Mouse (Mus musculus) forebrain, postnatal 0 days (tissue): ENCODE data around the gene Socs7. TPM values are rescaled to one million over a fixed set of nuclear protein-coding genes. Genes with fewer than 3 reads are reported as not detected.

Experiments
- ATAC-seq: fragments of 200-750 bp; cut with Nextera tagmentation; 2 replicates; pipeline ENCODE4 v1.8.0; 2017; ENCODE audit warnings: mild to moderate bottlenecking, moderate library complexity
- DNase-seq: peaks from one replicate; pipeline ENCODE4 v3.0.0-alpha.2; 2015
- H3K27ac ChIP-seq: fragments of 300-500 bp; sonication (generic); 2 replicates; pipeline ENCODE4 v1.5.1; 2014; ENCODE audit warnings: low read depth, mild to moderate bottlenecking, antibody characterized with exemption, low read length, moderate library complexity, mixed read lengths
- H3K27me3 ChIP-seq: fragments of 300-500 bp; sonication (generic); 2 replicates; pipeline ENCODE4 v1.6.1; 2014; ENCODE audit warnings: mild to moderate bottlenecking, low read length, mixed read lengths; ENCODE audit not compliant: insufficient read depth
- H3K36me3 ChIP-seq: fragments of 300-500 bp; sonication (generic); 2 replicates; pipeline ENCODE4 v1.6.1; 2014; ENCODE audit warnings: mild to moderate bottlenecking, moderate library complexity; ENCODE audit not compliant: insufficient read depth
- H3K4me1 ChIP-seq: fragments of 300-500 bp; sonication (generic); 2 replicates; pipeline ENCODE4 v1.6.1; 2014; ENCODE audit warnings: antibody characterized with exemption; ENCODE audit not compliant: insufficient read depth
- H3K4me2 ChIP-seq: fragments of 300-500 bp; sonication (generic); 2 replicates; pipeline ENCODE4 v1.6.1; 2014; ENCODE audit warnings: low read depth, mild to moderate bottlenecking, moderate library complexity
- H3K4me3 ChIP-seq: fragments of 300-500 bp; sonication (generic); 2 replicates; pipeline ENCODE4 v1.5.1; 2014; ENCODE audit warnings: low read depth, low read length, mixed read lengths
- H3K9ac ChIP-seq: fragments of 300-500 bp; sonication (generic); 2 replicates; pipeline ENCODE4 v1.6.1; 2014; ENCODE audit warnings: mild to moderate bottlenecking
- H3K9me3 ChIP-seq: fragments of 300-500 bp; sonication (generic); 2 replicates; pipeline ENCODE4 v1.6.1; 2016; ENCODE audit warnings: low read length
- CTCF ChIP-seq: sonication (generic); IDR thresholded peaks from 2 replicates; pipeline ENCODE4 v1.5.1; 2016; ENCODE audit warnings: antibody characterized with exemption, control low read depth, low read depth
- WGBS: fragments of 180-500 bp; shearing (Covaris S2); extraction: QIAGEN DNeasy Blood & Tissue Kit; methylation state at CpG from one replicate; pipeline ENCODE4 v1.1.7; 2014; 5-methylcytosine and 5-hydroxymethylcytosine counted together
- polyA plus RNA-seq: library from polyadenylated mRNA; unstranded; fragments of >200 nt; fragmentation: Nextera tagmentation; extraction: Ambion mirVana; gene quantifications from 2 replicates; pipeline ENCODE4 v1.2.1, GENCODE M21; 2015
- total RNA-seq: library from RNA; depleted of rRNA; stranded (reverse); fragments of >200 nt; gene quantifications from 2 replicates; pipeline ENCODE4 v1.2.3, GENCODE M21; 2014

Socs7 gene
- total and polyA plus RNA-seq, 2 experiments from 2014 or later = 6.4 to 64.3 TPM

GRCm38 (mm10) chr11:97389127-97389526 is 26.8 kb downstream of the Socs7 start:
- H3K4me3 ChIP-seq = no peak overlapping the region
- WGBS = 87% methylated on average over 8 of the region's 8 CpGs

GRCm38 (mm10) chr11:97393658-97394057 is 31.3 kb downstream of the Socs7 start:
- Histone ChIP-seq H3K4me1 (no peaks in the 10 kb centered on the region), H3K27ac (no peak overlapping the region), H3K36me3 (peaks cover 74% of the 10 kb centered on the region), H3K27me3 (no peaks in the 10 kb centered on the region), H3K9me3 (no peaks in the 10 kb centered on the region), H3K4me2 (no peak overlapping the region), H3K4me3 (no peak overlapping the region), H3K9ac (no peak overlapping the region)
- ATAC-seq (no peak), DNase-seq (no peak)
- no peak for TF ChIP-seq CTCF
- WGBS = 84% methylated on average over 11 of the region's 11 CpGs

More at GRCm38 (mm10) chr11:97389127-97389526, 26.8 kb downstream of the Socs7 start:
- Histone ChIP-seq H3K27me3 (no peaks in the 10 kb centered on the region), H3K36me3 (peaks cover 69% of the 10 kb centered on the region), H3K4me2 (no peak overlapping the region), H3K9ac (no peak overlapping the region), H3K9me3 (no peaks in the 10 kb centered on the region), H3K4me1 (no peaks in the 10 kb centered on the region), H3K27ac (no peak overlapping the region)
- DNase-seq = no peak
- ATAC-seq = no peak
- TF ChIP-seq CTCF = no peak

- 86% methylated on average over 11 of the region's 11 CpGs for WGBS
- H3K4me2 ChIP-seq = no peak overlapping the region
- no peak for DNase-seq
Observed at GRCm38 (mm10) chr11:97394146-97394545, 31.8 kb downstream of the Socs7 start.

GRCm38 (mm10) chr11:97398506-97398905 is 36.2 kb downstream of the Socs7 start:
- no peak for DNase-seq
- Histone ChIP-seq H3K9ac (no peak overlapping the region), H3K9me3 (no peaks in the 10 kb centered on the region), H3K4me3 (no peak overlapping the region), H3K4me2 (no peak overlapping the region), H3K36me3 (peaks cover 32% of the 10 kb centered on the region), H3K27me3 (no peaks in the 10 kb centered on the region), H3K4me1 (peaks cover 12% of the 10 kb centered on the region), H3K27ac (no peak overlapping the region)
- WGBS = 71% methylated on average over 2 of the region's 2 CpGs
- no peak for TF ChIP-seq CTCF
- no peak for ATAC-seq

More at GRCm38 (mm10) chr11:97394146-97394545, 31.8 kb downstream of the Socs7 start:
- Histone ChIP-seq H3K9ac (no peak overlapping the region), H3K4me1 (no peaks in the 10 kb centered on the region), H3K27ac (no peak overlapping the region), H3K36me3 (peaks cover 69% of the 10 kb centered on the region), H3K4me3 (no peak overlapping the region), H3K27me3 (no peaks in the 10 kb centered on the region), H3K9me3 (no peaks in the 10 kb centered on the region)
- peak; percentile 34; the same call in 1 of the 2 replicates for ATAC-seq
- no peak for TF ChIP-seq CTCF

GRCm38 (mm10) chr11:97399958-97400710 is 37.8 kb downstream of the Socs7 start:
- WGBS = 3% methylated on average over 23 of the region's 23 CpGs
- peak overlapping the region; percentile 61 for H3K4me2 ChIP-seq
- peak overlapping the region; percentile 36 for H3K4me3 ChIP-seq
- peak overlapping the region; percentile 73 for H3K27ac ChIP-seq
- H3K4me1 ChIP-seq = peaks cover 13% of the 10 kb centered on the region
- H3K36me3 ChIP-seq = peaks cover 19% of the 10 kb centered on the region
- H3K9ac ChIP-seq = peak overlapping the region; percentile 35; the same call in 1 of the 2 replicates
- no peaks in the 10 kb centered on the region for H3K27me3 ChIP-seq
- ATAC-seq = peak; percentile 80
- DNase-seq = peak; percentile 91
- no peaks in the 10 kb centered on the region for H3K9me3 ChIP-seq
- peak; percentile 95 for TF ChIP-seq CTCF

GRCm38 (mm10) chr11:97401082-97401481 is 38.7 kb downstream of the Socs7 start:
- Histone ChIP-seq H3K4me2 (peak overlapping the region; percentile 61), H3K4me1 (peaks cover 20% of the 10 kb centered on the region), H3K9me3 (no peaks in the 10 kb centered on the region), H3K27me3 (no peaks in the 10 kb centered on the region), H3K4me3 (peak overlapping the region; percentile 36; the same call in 1 of the 2 replicates), H3K27ac (peak overlapping the region; percentile 73), H3K36me3 (peaks cover 14% of the 10 kb centered on the region), H3K9ac (peak overlapping the region; percentile 35; the same call in 1 of the 2 replicates)
- ATAC-seq (peak; percentile 26), DNase-seq (peak; percentile 77)
- 12% methylated on average over 6 of the region's 6 CpGs for WGBS
- TF ChIP-seq CTCF = no peak

- Histone ChIP-seq H3K4me1 (peaks cover 28% of the 10 kb centered on the region), H3K4me2 (no peak overlapping the region), H3K27ac (peak overlapping the region; percentile 73), H3K27me3 (no peaks in the 10 kb centered on the region), H3K9ac (no peak overlapping the region), H3K4me3 (no peak overlapping the region), H3K36me3 (peaks cover 6% of the 10 kb centered on the region), H3K9me3 (no peaks in the 10 kb centered on the region)
- no peak for ATAC-seq
- TF ChIP-seq CTCF = no peak
- 72% methylated on average over 3 of the region's 3 CpGs for WGBS
- no peak for DNase-seq
Observed at GRCm38 (mm10) chr11:97401686-97402435, 39.5 kb downstream of the Socs7 start.
